Mouse (Mus musculus) layer of hippocampus, adult 11-12 months (tissue): ENCODE data around the gene Sptlc2.

ENCODE experiments used
- DNase-seq: peaks from one replicate; pipeline ENCODE4 v3.0.0; 2022; ENCODE audit warnings: low spot score

Gene Sptlc2

DNA sequence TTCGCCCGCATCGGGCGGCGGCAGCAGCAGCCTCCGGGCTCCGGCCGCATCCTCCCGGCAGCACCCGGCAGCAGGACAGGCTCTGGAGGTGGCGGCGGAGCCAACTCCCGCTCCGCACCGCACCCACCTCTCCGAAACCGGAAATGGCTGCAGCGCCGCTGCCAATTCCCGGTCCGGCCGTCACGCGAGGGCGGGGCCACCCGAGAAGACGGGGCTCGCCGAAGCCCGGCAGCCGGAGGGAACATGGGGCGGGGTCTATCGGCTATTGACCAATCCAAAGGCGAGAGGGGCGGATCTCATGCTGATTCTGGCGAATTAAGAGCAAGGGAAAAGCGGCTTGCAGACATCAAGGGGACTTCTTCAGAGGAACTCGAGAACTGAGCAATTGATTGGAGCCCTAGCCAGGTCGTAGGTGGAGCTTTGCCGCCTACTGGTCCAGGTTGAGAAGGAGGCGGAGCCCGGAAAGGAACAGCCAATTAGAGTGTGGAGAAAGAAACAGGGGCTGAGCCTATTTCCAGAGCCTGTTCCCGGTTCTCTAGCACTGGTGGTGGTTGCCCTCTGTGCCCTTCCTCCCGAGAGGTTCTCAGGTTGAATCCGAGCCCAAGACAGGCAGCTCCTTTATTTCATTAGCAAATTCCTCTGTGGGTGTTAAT, at the start of gene Sptlc2:
Sptlc2 (minus strand) TSS at position 234 of the 653 bp plus-strand sequence.
- DNase-seq: peak; percentile 100

DNA sequence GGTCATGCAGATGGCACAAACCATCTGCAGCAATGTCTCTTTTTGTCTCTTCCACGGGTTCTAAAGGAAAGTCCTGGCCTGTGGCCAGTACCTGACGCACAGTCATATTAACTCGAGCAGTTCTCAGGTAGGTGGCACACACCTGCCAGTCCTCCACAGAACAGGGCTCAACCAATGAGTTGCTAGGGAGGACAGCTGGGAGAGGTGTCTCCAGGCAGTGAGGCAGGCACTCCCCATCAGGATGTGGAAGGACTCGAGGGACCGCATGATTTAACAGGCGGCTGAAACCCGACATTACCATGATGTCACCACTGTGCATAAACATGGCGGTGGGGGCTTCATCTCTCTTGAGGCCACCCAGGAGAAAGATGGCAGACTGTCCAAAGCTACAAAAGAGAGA, 40.7 kb upstream of the Sptlc2 start:
- DNase-seq: no peak

DNA sequence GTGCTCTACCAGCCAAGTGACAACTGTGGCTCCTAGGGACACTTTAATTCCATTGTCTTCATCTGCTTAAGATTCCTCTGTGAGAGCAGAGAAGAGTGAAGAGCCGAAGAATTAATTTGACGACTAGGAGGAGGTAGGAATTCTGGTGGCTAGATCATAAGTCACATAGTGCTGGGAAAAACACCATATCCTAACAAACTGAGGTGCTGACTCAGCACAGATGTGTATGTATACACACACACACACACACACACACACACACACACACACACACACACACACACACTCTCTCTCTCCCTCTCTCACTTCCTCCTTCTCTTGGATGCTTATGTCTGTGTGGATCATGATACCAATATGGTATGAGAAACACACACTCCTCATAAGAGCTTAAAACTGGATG, 40.1 kb upstream of the Sptlc2 start:
- no peak for DNase-seq

DNA sequence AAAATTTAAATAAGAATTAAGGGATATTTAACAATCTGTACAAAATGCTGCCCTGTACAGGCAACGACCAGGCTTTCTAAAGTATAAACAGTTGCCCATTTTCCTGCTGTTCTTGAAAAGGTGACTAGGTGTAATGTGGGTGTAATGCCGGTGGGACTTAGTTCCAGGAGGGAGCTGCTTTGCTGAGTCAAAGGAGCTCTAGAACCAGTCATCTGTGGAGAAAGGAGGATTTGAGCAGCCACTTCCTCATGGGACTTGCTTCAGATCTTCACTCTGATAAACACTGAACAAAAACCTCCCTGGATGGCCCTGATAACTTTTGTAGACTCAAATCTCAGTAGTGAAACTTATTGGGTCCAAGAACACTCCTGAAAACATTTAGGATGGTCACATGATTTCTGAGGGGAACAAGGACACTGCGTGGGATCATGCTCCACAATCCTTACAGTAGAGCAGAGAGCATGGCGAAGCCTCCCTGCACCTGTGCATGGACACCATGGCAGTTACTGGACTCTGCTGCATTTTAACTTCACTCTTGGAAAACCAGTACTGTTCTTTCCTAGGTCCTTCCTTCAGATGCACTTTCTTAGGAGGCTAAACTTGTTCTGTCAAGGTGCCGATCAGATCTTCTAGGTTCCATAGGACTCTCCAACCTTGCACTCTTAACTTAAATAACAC, 38.3 kb upstream of the Sptlc2 start:
- DNase-seq: no peak

DNA sequence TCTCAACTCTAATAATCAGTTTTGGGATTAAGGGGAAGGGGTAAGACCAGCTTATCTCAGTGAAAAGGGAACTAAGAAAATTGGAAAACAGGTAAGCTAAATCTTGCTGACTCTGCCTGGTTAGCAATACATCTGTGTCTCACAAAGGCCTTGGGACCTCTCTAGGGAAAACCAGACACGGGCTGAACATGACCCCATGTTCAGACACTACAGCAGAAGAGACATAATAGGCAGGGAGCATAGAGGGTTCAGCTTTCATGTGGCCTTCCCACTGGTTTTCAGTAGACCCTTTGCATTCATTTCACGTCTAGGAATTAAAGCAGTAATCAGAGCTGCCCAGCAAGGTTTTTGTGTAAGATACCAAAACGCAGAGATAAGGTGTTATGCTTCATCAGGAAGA, 36.4 kb upstream of the Sptlc2 start:
- no peak for DNase-seq

DNA sequence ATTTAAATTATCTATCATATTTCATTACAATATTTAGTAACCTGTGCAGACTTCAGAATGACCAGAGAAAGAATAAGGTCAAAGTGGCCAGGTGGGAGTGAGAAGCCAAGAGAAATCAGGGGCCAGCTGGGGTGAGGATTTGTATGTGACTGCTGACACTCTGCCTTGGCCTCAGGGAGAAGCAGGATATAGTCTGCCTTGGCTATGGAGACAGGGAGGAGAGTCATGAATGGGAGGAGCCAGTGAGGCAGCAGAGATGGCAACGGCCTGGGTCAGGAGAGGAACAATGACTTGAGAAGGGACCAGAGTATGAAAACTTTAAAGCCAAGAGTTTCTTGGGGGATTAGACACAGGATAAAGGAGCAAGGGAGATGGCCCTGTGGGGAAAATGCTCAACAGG, 35.5 kb upstream of the Sptlc2 start:
- no peak for DNase-seq

DNA sequence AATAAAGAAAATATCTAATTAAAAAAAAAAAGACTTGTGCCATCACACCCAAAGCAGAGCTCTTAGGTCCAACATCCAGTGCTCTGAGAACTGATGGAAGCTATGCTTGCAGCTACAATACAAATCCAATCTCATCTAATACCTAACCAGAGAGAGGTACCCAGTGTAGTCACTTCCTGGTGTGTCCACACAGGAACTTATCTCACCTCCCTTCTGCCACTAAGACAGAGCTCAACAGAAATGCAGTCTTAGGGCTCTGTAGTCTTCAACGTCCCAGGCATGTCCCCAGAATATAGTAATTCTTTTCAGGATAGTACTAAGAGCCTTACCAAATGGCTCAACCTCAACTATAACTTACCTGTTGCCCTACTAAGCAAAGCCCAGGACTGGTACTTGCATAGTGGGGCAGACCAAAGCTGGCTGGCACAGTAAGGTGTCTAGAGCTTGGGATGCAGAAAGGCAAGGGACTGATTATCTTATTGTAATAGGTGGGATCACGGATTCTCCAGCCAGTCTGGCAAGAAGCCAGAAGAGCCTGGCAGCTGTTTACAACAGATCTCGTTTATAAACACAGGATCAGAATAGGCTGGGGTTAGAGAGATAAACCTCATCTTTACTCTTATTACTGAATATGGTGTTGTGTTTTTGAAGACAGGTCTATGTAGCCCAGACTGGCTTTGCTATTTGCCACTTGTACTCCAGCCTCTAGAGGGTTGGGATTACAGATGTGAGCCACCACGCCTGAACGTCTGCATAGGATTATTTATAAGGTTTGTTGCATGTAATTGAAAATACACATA, 33.8 kb upstream of the Sptlc2 start:
- DNase-seq: no peak

DNA sequence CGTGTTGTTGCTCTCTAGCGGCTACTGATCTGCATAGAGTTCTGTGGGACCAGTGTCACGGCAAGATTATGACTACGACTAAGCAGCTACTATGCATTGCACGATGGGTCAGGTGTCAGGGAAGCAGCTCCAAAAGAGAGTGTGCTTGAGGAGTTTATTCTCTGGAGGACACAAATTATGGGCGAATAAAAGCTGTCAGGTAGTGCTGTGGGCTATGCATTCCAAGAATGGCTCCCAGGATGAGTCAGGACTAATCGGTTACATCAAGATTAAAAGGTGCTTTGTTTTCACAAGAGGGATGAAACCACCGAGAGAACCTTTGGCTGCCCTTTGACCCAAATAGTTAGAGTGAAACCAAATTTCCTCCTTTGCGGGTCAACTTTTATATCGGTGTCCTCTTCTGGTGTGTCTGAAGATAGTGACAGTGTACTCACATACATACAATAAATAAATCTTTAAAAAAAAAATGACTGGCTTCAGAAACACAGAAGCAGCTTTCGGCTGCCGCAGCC, 31.9 kb upstream of the Sptlc2 start:
- DNase-seq: no peak

DNA sequence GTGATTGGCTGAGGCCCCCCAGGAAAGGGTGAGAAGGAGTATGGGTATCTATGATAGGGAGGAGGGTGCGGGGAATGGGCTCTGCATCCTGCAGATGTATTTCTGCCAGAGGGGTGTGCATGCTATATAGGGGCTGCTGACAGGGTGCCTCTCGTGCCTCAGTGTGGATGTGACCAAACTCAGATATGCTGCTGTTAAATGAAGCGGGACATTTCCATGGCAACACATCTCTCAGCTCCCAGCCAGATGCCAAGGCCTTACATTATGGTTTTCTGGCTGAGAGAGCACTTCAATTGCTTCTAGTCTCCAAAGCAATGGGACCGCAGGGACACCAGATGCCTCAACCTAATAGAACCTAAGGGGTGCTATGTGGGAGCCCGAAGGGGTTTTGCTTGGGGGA, 30.8 kb upstream of the Sptlc2 start:
- DNase-seq: no peak

DNA sequence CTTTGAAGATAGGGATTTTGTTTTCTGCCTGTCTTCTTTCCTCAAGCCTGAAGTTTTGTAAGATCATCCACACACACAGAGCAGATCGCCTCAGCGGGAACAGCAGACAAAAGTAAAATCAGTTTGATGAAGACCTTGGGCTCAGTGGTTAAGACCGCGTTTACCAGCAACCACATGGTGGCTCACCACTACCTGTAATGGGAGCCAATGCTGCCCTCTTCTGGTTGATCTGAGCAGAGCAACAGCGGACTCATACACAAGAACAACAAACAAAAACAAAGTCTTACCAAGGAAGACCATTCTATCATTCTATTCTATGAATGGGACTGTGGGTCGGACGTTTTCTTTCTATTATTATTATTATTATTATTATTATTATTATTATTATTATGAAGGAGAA, 28.5 kb upstream of the Sptlc2 start:
- DNase-seq: peak; percentile 53

DNA sequence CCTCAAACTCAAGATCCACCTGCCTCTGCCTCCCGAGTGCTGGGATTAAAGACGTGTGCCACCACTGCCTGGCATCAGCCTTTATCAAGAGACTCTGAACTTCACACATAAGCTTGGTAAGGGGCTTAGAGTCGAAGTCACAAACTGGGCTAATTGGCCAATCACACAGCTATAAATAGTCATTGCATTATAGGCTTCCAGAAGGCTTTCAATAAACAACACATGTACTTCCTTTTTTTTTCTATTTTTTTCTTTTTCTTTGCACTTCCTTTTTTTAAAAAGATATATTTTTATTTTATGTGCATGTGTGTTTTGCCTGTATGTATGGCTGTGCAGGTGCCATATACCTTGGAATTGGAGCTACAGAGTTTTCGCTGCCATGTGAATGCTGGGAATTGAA, 27.2 kb upstream of the Sptlc2 start:
- DNase-seq: no peak

DNA sequence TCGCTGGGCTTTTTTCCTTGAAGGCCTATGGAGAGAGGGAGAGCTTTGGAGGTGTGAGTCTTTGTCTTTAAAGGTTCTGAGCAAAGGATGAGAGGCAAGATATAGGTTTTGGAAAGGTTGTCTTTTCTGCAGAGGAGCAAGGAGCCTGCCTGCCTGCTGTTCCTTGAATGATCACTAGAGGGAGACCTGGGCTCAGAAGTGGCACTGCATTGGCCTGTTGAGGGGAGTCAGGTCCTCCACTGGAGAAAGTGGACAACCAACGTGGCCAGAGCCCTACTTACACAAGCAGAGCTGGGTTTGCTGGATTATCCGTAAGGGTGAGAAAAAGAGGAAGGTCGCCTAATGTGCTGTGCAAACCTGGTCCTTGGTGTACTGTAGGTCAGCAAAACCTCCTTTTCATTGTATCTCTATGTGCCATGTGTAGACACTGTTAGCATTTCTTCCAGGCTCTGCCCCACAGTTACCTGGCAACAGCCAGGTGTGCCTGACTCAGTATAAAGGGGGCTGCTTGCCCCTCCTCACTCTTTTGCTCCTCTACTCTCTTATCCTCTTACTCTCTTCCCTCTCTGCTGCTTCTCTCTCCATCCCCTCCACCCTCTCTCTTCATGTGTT, 25.1 kb upstream of the Sptlc2 start:
- peak; percentile 71 for DNase-seq

DNA sequence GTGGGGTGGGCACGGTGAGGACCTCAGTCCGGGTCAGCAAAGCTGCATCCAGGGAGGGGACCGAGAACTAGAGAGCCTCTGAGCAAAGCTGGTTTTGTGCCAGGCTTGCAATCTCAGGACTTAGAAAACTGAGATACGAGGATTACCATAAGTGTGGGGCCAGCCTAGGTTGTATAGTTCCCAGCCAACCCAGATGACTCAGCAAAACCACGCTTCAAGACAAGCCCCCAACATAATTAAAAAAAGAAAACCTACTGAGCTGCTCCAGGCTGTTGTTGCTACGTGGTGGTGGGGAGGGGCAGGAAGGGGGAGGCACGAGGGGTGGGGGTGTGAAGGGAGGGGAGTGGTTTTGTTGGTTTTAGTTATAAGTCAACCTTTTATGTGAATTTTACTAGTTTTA, 22.8 kb upstream of the Sptlc2 start:
- DNase-seq: no peak

DNA sequence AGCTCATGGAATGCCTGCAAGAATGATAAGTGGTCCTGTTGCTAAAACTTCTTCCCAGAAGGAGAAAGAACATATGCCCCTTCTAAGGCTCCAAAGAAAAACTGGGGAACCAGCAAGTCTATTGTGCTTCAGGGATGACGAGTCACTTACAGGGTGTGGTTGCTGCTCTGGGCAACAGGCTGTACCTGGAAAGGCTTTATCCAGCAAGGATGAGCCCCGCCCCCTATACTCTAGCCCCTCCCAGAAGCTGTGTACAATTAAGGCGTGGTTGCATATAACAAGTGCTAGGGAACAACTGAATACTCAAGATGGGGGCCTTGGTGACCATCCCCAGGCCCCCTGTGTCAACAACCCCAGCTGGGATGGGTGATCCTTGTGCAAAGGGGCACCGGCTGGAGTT, 21.0 kb upstream of the Sptlc2 start:
- DNase-seq: no peak

DNA sequence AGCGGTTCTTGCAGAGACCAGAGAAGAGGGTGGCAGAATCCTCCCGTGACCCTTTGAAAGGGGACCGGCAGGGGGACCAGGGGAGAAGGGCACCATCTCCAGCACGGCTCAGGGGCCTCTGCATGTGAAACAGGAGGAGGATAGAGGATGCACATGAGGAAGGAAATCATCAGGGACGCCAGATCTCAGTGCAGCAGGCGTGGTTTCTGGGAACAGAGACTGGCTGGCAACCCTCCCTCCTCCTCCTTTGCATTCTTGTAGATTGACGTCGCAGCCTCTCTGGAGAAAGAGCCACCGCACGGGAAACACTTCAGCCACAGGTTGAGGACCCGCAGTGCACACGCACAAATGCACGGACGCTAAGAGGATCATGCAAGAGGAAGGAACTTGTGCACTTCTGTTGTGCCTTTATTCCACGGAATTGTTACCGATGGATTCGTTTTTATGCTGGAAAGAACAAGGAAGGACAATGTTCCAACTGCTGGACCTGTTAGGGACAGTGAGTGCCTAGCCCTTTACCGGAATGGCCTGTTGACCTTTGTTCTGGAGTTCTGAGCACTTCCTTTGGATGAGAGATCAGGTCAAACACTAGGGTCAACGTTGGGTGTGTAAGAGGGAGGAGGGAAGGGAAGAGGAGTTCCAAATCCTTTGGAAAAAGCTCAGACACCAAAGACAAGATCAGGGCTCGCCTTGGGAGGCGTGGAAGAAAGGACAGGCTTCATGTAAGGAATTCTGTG, 19.9 kb upstream of the Sptlc2 start:
- no peak for DNase-seq

DNA sequence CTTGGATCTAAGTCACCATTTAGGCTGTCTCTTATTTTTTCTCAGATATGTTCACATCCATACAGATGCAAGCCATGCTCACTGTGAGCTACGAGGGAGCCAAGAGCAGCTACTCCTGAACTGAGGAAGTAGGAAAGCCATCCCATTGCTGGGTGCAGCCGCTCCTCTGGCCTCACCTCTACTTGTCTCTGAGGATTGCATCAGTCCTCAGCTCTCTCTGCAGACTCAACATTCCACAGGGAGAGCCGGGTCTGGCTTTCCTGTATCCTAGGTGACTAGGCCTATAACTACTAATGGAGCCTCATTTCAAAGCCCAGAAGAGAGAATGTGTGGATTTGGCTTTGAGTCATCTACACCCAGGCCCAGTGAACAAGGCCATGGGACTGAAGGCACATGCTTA, 17.6 kb upstream of the Sptlc2 start:
- DNase-seq: no peak

DNA sequence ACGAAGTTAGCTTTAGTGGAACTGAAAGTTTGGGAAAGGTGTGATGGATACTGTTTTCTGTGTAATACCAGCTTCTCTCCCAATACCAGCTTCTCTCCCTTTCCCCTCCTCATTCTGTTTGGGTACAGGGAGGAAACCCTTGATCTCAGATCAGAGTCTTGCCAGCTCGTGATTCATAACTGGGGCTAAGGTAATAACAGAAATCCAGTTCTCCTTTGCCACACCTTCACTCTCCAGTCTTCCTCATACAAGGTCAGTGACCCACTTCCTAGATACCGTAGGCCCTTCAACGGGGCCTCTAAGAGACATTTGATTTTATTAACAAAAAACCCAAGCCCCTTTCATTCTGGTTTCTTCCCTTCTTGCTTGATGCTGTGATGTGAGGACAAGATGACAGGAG, 17.0 kb upstream of the Sptlc2 start:
- no peak for DNase-seq

DNA sequence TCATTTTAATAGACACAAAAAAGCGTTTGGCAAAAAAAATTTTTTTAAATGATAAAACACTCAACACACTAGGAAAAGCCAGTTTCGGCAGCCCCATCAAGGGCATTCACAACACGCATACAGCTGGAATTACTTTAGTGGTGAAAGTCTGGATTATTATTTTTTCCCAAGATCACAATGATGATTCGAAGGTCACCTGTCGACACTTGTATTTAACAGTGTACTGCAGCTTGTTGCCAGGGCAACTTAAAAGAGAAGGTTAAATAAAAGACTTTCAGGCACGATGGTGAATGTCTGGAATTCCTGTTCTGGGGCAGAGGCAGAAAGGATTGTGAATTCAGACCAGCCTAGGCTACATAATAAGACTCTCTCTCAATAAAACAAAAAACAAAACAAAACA, 13.7 kb upstream of the Sptlc2 start:
- no peak for DNase-seq

DNA sequence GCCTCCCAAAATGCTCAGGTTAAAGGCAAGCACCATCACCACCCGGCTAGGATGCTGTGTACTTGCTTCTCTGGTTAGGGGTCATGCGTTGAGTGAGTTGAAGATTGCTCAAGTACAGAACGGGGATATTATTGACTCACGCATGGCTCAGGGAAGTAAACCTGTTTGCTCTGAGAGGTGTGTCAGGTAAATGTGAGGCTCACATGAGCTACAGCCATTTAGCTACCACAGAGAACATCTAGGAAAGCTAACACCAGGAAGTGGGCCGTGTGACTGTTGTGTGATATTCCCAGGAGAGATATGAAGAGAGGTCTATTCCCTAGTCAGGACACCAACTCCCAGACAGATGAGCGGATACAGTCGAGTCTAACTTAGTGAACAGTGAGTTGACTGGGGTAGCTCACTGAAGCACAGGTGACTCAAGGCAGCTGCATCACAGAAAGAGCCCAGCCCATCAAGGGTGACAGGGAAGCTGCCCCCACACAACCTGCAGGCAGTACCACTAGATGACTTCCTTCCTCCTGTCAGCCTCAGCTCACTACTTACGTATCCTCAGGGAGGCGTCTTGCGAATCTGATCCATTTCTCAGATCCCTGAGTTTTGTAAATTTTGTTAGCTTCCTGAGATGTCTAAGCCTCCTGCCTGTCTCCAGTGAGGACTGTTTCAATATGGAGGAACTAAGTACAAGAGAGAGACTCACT, 11.1 kb upstream of the Sptlc2 start:
- no peak for DNase-seq

DNA sequence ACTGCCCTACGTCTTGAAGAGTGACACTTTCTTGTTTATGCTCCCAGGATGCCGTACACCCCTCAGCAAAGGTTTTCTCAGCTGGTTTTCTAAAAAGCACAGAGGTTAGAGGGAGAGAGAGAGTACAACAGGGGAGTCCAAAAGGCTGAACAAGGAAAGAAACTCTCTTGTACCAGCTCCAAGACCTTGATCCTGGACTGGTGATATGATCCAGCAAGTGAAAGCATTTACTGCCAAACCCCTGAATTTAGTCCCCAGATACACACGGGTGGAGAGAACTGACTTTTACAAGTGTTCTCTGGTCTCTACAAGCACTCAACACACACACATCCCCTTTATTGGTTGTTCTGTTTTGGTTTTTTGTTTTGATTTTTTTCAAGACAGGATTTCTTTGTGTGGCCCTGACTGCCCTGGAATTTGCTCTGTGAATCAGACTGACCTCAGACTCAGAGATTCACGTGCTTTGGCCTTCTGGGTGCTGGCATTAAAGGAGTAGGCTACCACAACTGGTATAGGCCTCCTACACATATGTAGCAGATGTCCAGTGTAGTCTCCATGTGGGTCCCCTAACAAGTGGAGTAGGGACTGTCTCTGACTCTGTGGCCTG, 9.8 kb upstream of the Sptlc2 start:
- DNase-seq: no peak

DNA sequence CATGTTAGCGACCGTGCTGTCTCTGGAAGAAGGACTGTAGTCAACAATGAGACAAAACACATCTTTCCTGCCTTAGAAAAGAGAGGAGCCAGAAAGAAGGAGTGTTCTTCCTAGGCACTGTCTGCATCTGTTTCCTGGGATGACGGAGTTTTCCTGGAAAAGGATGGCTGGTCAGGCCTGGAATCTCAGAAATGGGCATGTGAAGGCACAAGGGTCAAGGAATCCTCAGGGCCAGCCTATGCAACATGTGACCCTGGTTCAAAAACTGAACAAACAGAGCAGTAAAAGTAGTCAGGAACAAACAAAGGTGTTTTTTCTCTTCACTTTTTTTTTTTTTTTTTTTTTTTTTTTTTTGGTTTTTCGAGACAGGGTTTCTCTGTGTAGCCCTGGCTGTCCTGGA, 9.0 kb upstream of the Sptlc2 start:
- DNase-seq: no peak
